Mouse (Mus musculus) cerebellum, adult 11 months (tissue): Measurements from ENCODE around the gene Csf1.
"Not testable (repeated sequence)": the region's sequence is repeated elsewhere in the genome, so short reads cannot be mapped to it uniquely, and the experiment has no call there.

Experiments used
- DNase-seq: peaks from one replicate; pipeline ENCODE4 v3.0.0; 2022

Csf1 gene

GRCm38 (mm10) chr3:107746026-107746425 lies 14.2 kb downstream of the Csf1 start:
- DNase-seq = no peak

GRCm38 (mm10) chr3:107743650-107744049 lies 16.6 kb downstream of the Csf1 start:
- DNase-seq = no peak

DNA sequence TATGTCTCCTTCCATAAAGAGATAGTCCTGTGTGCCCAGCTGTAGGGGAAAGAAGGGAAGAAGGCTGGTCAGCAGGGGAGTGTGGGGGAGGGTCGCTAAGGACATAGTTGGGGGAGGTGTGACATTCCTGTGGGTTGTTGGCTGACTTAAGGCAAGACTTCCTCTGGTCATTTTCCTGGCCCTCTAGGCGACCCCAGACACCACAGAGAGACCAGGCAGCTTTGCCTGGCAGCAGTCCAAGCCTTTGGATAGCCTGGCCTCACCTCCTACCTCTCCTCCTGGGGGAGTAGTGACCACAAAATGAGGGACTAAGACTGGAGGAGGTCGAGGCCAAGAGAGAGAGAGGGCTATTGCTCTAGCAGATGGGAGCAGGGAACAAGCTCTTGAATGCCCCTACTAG lies 17.2 kb downstream of the Csf1 start:
- DNase-seq = no peak

GRCm38 (mm10) chr3:107742071-107742710 lies 18.1 kb downstream of the Csf1 start:
- no peak for DNase-seq

- DNase-seq = no peak
Observed at GRCm38 (mm10) chr3:107741387-107741786, 18.9 kb downstream of the Csf1 start.

GRCm38 (mm10) chr3:107740578-107741207 lies 19.6 kb downstream of the Csf1 start:
- no peak for DNase-seq

DNA sequence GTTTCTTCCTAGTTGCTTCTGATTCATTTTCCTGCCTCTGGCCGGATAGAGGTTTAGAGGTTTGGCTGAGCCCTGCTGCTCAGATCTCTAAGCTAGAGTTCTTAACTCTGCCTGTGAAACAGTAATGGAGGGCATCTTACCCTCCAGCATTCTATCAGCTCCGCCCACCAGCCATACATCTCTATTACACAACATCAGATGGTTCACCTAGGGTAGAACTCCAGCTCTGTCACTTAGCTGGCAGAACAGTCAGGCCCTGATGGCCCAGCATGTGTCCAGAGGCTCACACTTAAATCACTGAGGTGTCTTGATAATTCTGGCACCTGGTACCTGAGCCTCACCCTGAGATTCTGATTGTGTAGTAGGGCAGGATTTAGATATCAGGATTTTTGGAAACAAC lies 20.3 kb downstream of the Csf1 start:
- no peak for DNase-seq

DNA sequence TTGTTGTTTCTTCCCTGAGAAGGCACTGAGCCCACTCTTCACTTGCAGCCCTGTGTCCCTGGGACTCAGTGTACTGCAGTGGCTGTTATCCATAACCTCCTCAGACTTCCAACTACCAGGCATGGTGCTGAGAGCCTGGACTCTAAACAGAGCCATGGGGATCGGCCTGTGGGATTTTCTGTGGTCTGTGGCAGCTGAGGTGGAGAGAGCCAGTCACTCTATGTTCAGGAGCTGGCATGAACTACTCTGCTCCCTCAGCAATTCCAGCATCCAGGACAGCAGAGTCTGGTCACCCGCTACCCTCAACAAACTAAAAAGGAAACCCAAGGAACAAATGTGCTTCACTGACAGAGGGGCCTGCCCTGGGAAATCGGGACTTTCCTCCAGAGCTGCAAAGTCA lies 20.8 kb downstream of the Csf1 start:
- no peak for DNase-seq

DNA sequence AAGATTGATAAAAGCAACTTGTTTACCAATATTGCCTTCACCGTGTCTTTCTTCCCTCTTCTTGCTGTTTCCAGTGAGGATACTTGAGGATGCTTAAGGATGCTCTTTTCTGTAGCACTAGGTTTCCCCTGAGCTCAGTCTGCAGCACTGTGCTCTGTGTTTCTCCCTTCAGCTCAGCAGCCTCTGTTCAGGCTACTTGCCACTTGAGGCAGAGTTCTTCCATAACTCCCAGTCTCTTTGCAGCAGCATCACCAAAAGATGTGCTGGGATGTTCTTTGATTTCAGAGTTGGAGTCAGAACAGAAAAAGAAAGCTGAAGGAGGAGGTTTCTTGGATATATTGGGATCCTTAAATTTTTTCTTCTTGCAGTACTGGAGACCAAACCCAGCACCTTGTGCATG lies 21.6 kb downstream of the Csf1 start:
- DNase-seq = no peak

DNA sequence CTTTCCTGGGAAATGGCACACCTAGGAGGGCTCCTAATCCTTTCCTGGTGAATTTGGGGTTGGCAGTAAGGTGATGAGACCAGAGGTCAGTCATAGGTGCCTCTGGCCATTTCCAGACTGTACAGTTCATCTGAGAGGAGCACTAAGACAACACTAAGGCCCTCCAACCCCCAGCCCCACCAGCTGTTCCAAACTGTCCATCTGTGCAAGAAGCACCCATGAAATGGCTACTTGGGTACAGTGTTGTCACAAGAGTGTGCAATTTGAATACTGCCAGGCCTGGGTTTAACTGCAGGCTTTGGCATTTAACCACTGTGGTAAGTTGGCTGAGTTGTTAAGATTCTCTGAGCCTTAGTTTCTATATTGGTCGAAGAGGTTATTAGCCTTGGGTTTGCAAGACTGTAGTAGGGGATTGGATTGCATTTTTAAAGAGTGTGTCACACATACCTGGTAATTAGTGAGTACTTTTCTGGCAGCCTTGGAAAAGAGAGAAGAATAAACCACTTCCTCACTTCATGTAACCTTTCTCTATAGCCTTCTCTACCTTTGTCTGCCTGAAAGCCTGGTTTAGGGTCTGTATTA lies 22.6 kb downstream of the Csf1 start:
- no peak for DNase-seq

DNA sequence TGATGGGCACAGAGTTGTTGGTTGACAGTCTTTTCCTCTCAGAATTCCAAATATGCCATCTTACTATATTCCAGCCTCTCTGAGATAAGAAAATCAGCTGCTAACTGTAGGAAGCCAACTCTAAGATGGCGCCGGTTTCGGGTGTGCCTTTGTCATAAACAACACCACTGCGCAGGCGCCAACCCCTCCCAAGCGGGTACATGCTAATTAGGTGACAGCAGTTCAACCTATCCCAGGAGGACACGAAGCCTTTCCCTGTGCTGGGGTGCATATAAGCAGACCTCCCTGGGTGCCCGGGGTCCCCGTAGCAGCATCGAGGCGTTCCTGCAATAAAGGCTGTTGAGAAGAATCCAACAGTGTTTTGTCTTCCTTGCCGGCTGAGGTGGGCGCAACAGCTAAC lies 24.6 kb downstream of the Csf1 start:
- not testable (repeated sequence) for DNase-seq

GRCm38 (mm10) chr3:107733329-107733728 lies 26.9 kb downstream of the Csf1 start:
- no peak for DNase-seq

DNA sequence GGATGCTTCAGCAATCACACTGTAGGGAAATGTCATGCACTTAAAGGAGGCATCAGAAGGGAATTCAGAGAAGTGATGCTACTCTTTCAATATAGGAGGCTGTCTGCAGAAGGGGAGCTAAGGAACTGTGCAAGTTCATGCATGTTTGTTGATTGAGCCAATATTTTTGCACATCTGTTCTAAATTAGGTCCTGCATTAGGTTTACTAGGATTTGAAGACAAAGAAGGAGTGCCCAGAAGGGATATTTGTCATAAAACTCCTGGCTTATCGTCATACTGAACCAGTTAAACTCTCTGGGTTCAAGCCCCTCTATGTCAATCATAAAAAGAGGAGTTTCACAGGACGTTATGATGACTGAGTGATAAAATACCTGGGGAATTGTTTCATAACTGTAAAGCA lies 30.0 kb downstream of the Csf1 start:
- DNase-seq = no peak

GRCm38 (mm10) chr3:107728509-107728908 lies 31.8 kb downstream of the Csf1 start:
- DNase-seq = no peak

DNA sequence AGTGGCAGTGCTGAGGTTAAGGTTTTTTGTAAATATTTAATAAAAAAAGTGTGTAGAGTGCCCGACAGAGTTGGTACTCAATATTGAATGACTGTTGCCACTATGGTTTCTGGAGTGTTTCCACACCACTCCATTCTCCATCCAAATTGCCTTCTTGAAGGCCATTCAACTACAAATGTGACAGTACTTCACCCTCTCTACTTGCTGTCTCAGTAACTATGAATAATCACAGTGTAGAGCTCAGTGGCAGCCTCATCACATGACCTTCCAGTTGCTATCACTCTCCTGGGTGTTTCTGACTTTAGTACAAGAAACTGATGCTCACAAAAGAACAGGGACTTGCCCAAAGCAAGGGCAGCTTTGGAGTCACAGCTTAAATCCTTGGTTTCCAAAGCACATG lies 44.3 kb downstream of the Csf1 start:
- no peak for DNase-seq

DNA sequence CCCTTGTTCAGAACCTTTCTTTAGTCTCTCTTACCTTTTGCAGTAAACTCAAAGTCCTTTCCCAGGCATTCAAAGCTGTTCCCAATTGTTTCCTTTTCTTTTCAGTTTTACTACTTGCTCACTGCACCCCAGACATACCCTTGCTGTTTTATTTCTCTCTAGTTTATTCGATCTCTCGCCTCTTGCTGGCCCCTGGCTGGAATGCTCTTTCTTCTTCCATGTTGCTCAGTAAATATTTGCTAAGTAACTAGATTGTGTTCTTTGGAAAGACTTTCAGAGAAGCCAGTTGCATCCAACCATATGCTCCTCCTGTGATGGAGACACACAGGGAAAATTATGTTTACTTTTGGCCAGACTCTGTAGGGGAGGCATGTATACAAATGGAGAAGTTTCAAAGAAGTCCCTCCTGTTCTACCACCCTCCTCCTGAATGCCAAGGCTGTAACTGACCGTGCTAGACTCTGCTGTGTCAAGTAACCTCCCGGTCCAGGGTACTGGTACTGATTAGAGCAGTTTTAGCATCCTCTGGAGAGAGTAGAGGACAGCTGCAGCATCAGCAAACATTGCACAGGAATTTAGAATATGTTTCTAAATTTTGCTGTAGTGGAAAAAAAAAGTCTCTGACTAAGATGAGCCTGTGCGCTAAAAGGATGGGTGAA lies 45.9 kb downstream of the Csf1 start:
- no peak for DNase-seq

DNA sequence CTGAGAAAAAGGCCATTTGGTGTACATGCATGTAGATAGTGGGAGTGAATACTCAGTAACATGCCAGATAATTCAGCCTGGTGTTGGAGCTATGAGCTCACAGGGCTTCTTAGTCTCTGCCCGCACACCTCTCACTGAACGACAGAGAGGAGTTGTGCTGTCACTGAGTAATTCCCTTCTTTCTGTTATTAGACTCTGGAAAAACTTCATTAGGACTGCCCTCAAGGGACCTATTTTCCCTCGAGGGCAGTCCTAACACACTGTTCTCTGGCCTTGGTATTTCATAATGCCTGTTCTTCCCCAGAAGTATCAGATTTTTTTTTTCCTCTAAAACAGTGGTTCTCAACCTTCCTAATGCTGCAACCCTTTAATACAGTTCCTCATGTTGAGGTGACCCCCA lies 48.2 kb downstream of the Csf1 start:
- DNase-seq = no peak

DNA sequence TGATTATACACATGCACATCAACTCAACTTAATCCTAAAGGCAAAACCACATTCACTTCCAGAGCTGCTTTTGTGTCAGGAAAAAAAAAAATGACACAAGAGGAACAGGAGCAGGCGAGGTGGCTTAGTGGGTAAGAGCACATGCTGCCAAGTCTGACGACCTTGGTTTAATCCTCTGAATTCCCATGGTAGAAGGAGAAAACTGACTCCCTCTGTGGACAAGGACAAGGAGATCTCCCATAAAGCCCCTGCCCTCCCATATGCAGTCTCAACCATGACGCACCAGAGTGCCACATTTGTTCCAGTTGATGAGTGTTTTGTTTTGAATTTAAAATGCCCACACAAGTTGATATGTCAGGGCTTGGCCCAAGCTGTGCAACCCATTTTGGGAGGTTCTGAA lies 51.1 kb downstream of the Csf1 start:
- no peak for DNase-seq

DNA sequence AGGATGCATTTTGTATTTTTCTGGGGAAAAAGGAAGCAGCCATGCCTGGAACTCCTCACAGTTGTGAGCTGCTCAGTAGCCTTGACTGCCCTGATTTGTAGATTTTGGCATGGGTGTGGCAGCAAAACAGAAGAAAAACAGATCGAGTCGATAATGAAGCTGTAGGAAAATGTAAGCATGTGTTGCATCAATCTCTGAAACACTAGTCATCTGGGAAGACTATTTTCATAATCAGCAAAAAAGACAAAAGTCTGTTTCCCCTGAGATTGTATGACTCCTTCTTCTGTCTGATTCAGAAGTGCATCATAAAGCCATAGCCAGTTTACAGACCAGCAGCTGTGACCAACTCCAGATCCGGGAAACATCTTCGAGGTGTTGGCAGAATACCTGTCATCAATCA lies 53.0 kb downstream of the Csf1 start:
- DNase-seq = no peak

DNA sequence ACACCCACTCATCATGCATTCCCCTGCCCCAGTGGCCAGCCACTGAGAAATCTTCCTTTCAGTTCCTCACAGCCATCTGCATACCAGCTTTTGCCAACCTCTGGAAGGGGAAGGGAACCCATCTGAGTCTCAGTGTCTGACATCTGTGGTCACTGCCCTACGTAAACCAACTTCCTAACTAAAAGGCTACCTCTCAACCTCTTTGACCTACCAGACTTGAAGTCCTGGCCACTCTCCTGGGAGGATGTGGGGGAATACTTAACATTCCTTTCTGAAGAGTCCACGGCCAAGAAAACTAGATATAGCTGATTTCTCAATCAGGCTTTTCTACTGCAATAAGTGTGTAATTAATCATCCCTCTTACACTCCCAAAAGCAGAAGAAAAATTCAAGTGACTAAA lies 54.1 kb downstream of the Csf1 start:
- no peak for DNase-seq

- no peak for DNase-seq
Observed at GRCm38 (mm10) chr3:107704371-107704705, 55.9 kb downstream of the Csf1 start.

- DNase-seq = no peak
Observed at GRCm38 (mm10) chr3:107703675-107704370, 56.4 kb downstream of the Csf1 start.

DNA sequence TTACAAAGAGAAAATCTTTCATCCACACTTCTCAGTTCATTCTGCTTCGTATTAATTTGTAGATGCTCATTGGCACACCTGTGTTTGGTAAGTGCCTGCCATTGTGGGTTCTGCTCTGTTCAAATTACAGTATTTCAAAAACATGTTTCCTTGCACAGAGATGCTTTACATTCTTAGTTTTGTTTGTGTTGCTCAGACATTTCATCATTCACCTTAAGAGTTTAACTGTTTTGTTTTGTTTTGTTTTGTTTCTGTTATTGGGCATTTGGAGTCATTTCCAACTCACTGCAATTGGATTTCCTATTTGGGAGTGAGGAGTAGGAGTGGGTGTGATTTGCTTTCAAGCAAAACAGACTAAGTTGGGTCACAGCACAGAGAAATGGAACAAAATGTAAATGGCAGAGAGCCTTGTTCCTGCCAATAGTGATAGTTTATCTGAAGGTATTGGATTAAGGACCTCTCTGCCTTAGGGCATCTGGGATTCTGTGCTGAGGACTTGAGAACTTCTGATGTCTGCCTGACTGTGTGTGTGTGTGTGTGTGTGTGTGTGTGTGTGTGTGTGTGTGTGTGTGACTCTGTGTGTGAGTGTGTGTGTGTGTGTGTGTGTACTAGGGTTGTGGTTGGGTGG lies 58.4 kb downstream of the Csf1 start:
- DNase-seq = no peak
